Mouse (Mus musculus): ENCODE data around the gene Ifna9. TPM values are rescaled to one million over a fixed set of nuclear protein-coding genes. Genes with fewer than 3 reads are reported as not detected.
"Not testable (repeated sequence)": the region's sequence is repeated elsewhere in the genome, so short reads cannot be mapped to it uniquely, and the experiment has no call there.

Gene Ifna9
- polyA plus RNA-seq (2015; fragmentation: Nextera tagmentation; extraction: Ambion mirVana), result not detected in 2 replicates

GRCm38 (mm10) chr4:88592285-88592684 lies at the start of gene Ifna9:
Gene Ifna9 (minus strand): TSS chr4:88592385.
- WGBS (ENCODE audit: insufficient replicate concordance), result 53% methylated on average over 1 of the region's 1 CpGs
- no peak within 1 kb of the TSS for H3K4me2 ChIP-seq
- no peaks in the 10 kb centered on the region for H3K4me1 ChIP-seq (replicated peaks)
- H3K9ac ChIP-seq, result no peak within 1 kb of the TSS
- no peaks in the 10 kb centered on the region for H3K36me3 ChIP-seq (replicated peaks)
- H3K27ac ChIP-seq (replicated peaks), result no peak within 1 kb of the TSS
- no peak within 1 kb of the TSS for H3K4me3 ChIP-seq (replicated peaks)
- no peaks in the 10 kb centered on the region for H3K27me3 ChIP-seq
- ATAC-seq (ENCODE audit: insufficient read depth), result no peak
- H3K9me3 ChIP-seq (replicated peaks), result no peaks in the 10 kb centered on the region

- H3K27me3 ChIP-seq, result no peaks in the 10 kb centered on the region
- H3K4me1 ChIP-seq (replicated peaks), result no peaks in the 10 kb centered on the region
- no peak overlapping the region for H3K9ac ChIP-seq
- peak overlapping the region; percentile 44 for H3K4me3 ChIP-seq (replicated peaks)
- 14% methylated on average over 11 of the region's 11 CpGs for WGBS (ENCODE audit: insufficient replicate concordance)
- H3K9me3 ChIP-seq (replicated peaks), result no peaks in the 10 kb centered on the region
- peak overlapping the region; percentile 45 for H3K4me2 ChIP-seq
- no peak overlapping the region for H3K27ac ChIP-seq (replicated peaks)
- H3K36me3 ChIP-seq (replicated peaks), result no peaks in the 10 kb centered on the region
- ATAC-seq (ENCODE audit: insufficient read depth), result peak; percentile 73
Observed at GRCm38 (mm10) chr4:88641077-88641831, 49.1 kb upstream of the Ifna9 start.

DNA sequence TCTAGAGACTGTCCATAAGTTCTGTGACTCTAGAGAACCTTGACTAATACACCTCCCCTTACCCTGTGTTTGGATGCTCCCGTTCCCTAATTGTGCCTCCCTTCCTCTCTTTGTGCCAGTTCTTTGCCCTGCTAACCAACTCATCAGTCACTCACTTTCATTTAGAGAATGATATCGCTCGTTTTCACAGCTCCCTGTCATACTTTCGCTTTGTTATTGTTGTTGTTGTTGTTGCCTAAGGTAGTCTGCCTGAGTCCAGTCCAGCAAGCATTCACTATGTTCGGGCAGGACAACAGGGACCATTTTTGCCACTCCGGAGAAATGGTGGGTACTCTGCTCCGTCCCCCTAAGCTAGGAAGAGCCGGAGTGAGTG lies 48.5 kb upstream of the Ifna9 start:
- WGBS (ENCODE audit: insufficient replicate concordance), result 46% methylated on average over 8 of the region's 8 CpGs
- Histone ChIP-seq H3K9me3 (replicated peaks) (no peaks in the 10 kb centered on the region), H3K36me3 (replicated peaks) (no peaks in the 10 kb centered on the region), H3K27ac (replicated peaks) (no peak overlapping the region), H3K9ac (no peak overlapping the region), H3K27me3 (no peaks in the 10 kb centered on the region), H3K4me3 (replicated peaks) (peak overlapping the region; percentile 44), H3K4me2 (peak overlapping the region; percentile 45), H3K4me1 (replicated peaks) (no peaks in the 10 kb centered on the region)
- no peak for ATAC-seq (ENCODE audit: insufficient read depth)

GRCm38 (mm10) chr4:88634311-88634710 lies 42.1 kb upstream of the Ifna9 start, which contains the start of gene C87499:
Gene C87499 (minus strand): TSS chr4:88634411.
- H3K4me3 ChIP-seq (replicated peaks), result no peak within 1 kb of the TSS
- H3K36me3 ChIP-seq (replicated peaks), result no peaks in the 10 kb centered on the region
- H3K9ac ChIP-seq, result no peak within 1 kb of the TSS
- no peaks in the 10 kb centered on the region for H3K4me1 ChIP-seq (replicated peaks)
- 66% methylated on average over 4 of the region's 4 CpGs for WGBS (ENCODE audit: insufficient replicate concordance)
- H3K4me2 ChIP-seq, result no peak within 1 kb of the TSS
- H3K9me3 ChIP-seq (replicated peaks), result no peaks in the 10 kb centered on the region
- H3K27me3 ChIP-seq, result no peaks in the 10 kb centered on the region
- H3K27ac ChIP-seq (replicated peaks), result no peak within 1 kb of the TSS
- ATAC-seq (ENCODE audit: insufficient read depth), result no peak

DNA sequence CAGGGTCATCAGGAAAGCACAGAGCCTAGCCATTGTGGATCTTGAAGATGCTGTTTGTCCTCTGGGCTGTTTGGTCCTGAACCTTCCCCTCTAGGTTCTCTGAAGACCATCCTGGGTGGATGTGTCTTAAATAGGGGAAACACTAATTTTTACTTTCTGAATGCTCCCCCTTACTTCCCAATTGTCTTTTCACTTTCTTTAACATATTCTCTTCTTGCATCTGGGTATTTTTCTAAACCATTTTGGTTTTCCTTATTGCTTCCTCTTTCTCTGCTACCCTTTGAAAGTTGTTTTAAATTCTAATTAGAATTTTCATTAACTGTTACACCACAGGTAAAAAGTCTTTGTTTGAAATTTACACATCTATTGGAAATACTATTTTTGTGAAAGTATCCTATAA lies 11.1 kb upstream of the Ifna9 start, which contains the start of gene Ifna12:
Gene Ifna12 (minus strand): TSS at position 101 of the 400 bp plus-strand sequence.
- ATAC-seq (ENCODE audit: insufficient read depth), result no peak
- Histone ChIP-seq H3K9ac (no peak within 1 kb of the TSS), H3K4me3 (replicated peaks) (no peak within 1 kb of the TSS), H3K4me2 (no peak within 1 kb of the TSS), H3K27ac (replicated peaks) (no peak within 1 kb of the TSS), H3K9me3 (replicated peaks) (no peaks in the 10 kb centered on the region), H3K4me1 (replicated peaks) (no peaks in the 10 kb centered on the region), H3K27me3 (no peaks in the 10 kb centered on the region), H3K36me3 (replicated peaks) (no peaks in the 10 kb centered on the region)

GRCm38 (mm10) chr4:88571698-88572097 lies 20.5 kb downstream of the Ifna9 start, which contains the start of gene Ifna14:
Gene Ifna14 (minus strand): TSS chr4:88571798.
- 60% methylated on average over 1 of the region's 1 CpGs for WGBS (ENCODE audit: insufficient replicate concordance)
- Histone ChIP-seq H3K9ac (no peak within 1 kb of the TSS), H3K27me3 (no peaks in the 10 kb centered on the region), H3K4me3 (replicated peaks) (no peak within 1 kb of the TSS), H3K36me3 (replicated peaks) (no peaks in the 10 kb centered on the region), H3K4me1 (replicated peaks) (no peaks in the 10 kb centered on the region), H3K4me2 (no peak within 1 kb of the TSS), H3K27ac (replicated peaks) (no peak within 1 kb of the TSS), H3K9me3 (replicated peaks) (no peaks in the 10 kb centered on the region)
- ATAC-seq (ENCODE audit: insufficient read depth), result no peak

GRCm38 (mm10) chr4:88561791-88562190 lies 30.4 kb downstream of the Ifna9 start:
- Histone ChIP-seq H3K4me1 (replicated peaks) (no peaks in the 10 kb centered on the region), H3K36me3 (replicated peaks) (no peaks in the 10 kb centered on the region), H3K4me3 (replicated peaks) (no peak overlapping the region), H3K4me2 (no peak overlapping the region), H3K27ac (replicated peaks) (no peak overlapping the region), H3K9ac (no peak overlapping the region), H3K27me3 (no peaks in the 10 kb centered on the region), H3K9me3 (replicated peaks) (no peaks in the 10 kb centered on the region)
- WGBS (ENCODE audit: insufficient replicate concordance), result 71% methylated on average over 1 of the region's 1 CpGs
- no peak for ATAC-seq (ENCODE audit: insufficient read depth)

- not testable (repeated sequence) for H3K4me1 ChIP-seq (replicated peaks); ATAC-seq (ENCODE audit: insufficient read depth); H3K27me3 ChIP-seq
Observed at GRCm38 (mm10) chr4:88558145-88558544, 34.0 kb downstream of the Ifna9 start, which contains the start of gene Ifna15. Gene Ifna15 (minus strand): TSS chr4:88558245.

DNA sequence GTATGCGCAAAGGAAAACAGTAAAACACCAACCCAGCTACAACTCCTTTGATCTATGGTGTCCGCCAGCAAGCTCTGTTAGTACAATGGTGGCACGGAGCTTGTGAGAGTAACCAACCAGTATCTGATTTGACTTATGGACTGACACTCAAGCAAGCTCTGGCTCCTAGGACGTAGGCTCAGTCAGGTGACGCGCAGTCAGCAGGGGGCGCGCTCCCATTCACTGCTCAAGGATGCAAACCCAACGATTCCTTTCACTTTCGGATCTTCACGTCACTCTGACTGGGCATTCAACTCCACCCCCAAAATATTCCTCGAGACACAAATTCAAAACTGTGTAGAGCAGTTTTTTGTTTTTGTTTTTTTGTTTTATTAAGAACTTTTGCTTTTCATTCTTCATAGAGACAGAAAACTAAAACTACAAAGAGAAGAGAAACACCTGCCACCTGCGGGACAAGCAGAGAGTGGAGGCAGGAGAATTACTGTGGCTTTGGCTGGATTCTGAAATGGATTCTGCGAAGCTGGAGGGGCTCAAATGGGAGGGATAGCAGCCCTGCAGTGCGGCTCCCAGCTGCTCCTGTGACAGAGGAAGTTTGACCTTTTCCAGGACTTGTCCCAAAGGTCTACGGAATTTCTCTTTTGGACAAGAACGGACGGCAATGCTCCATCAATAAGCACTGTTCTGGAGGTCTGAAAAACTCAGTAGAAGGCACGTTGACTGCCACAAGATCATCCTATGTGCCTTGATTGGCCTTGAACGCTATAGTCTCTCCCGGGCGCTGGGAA lies 41.8 kb downstream of the Ifna9 start:
- Histone ChIP-seq H3K4me3 (replicated peaks) (peak overlapping the region; percentile 60), H3K4me1 (replicated peaks) (peaks cover 13% of the 10 kb centered on the region), H3K9ac (peak overlapping the region; percentile 43; the same call in 1 of the 2 replicates), H3K4me2 (peak overlapping the region; percentile 80), H3K9me3 (replicated peaks) (no peaks in the 10 kb centered on the region), H3K36me3 (replicated peaks) (no peaks in the 10 kb centered on the region), H3K27me3 (0 out of 2 replicates have a peak, but pooled peaks cover 3% of the 10 kb centered on the region), H3K27ac (replicated peaks) (no peak overlapping the region)
- 20% methylated on average over 22 of the region's 22 CpGs for WGBS (ENCODE audit: insufficient replicate concordance)
- peak; percentile 80 for ATAC-seq (ENCODE audit: insufficient read depth)

More at GRCm38 (mm10) chr4:88558145-88558544, 34.0 kb downstream of the Ifna9 start, which contains the start of gene Ifna15:
- H3K9me3 ChIP-seq (replicated peaks); H3K4me3 ChIP-seq (replicated peaks); H3K27ac ChIP-seq (replicated peaks); H3K36me3 ChIP-seq (replicated peaks); H3K9ac ChIP-seq; H3K4me2 ChIP-seq: not testable (repeated sequence)

- Histone ChIP-seq H3K27ac (replicated peaks) (no peak overlapping the region), H3K9me3 (replicated peaks) (no peaks in the 10 kb centered on the region), H3K36me3 (replicated peaks) (no peaks in the 10 kb centered on the region), H3K4me3 (replicated peaks) (no peak overlapping the region), H3K4me1 (replicated peaks) (peaks cover 13% of the 10 kb centered on the region), H3K27me3 (0 out of 2 replicates have a peak, but pooled peaks cover 3% of the 10 kb centered on the region), H3K4me2 (no peak overlapping the region), H3K9ac (no peak overlapping the region)
- no peak for ATAC-seq (ENCODE audit: insufficient read depth)
- 54% methylated on average over 1 of the region's 1 CpGs for WGBS (ENCODE audit: insufficient replicate concordance)
Observed at GRCm38 (mm10) chr4:88547986-88548385, 44.2 kb downstream of the Ifna9 start.

DNA sequence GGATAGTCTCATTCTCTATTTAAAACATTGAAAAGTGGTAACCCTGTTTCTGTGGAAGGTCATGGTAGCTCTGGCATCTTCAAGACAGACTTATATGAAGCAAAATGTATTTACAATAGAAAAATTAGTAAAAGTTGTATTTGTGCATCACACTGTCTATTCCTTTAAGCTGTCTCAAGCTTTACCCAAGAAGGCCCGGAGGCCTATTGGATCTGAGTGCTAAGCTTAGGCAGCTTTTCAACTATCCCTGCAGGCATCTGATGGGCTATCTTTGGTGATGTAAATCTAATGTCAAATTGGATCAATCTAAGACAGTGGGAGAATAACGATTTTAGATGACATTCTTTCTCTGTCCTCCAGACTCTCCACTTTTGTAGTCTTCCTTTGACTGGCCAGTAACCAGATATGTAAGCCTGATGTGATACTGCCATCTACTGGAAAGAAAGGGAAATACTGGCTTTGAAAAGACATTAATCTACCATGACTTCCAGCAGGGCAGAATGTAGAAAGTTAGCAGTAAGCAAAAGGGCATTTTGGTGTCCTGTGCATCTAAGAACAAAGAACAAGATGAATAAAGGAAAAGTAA lies 48.4 kb downstream of the Ifna9 start:
- Histone ChIP-seq H3K4me1 (replicated peaks) (no peaks in the 10 kb centered on the region), H3K36me3 (replicated peaks) (no peaks in the 10 kb centered on the region), H3K9ac (no peak overlapping the region), H3K27ac (replicated peaks) (no peak overlapping the region), H3K4me2 (no peak overlapping the region), H3K27me3 (0 out of 2 replicates have a peak, but pooled peaks cover 3% of the 10 kb centered on the region), H3K4me3 (replicated peaks) (no peak overlapping the region), H3K9me3 (replicated peaks) (no peaks in the 10 kb centered on the region)
- WGBS (ENCODE audit: insufficient replicate concordance), result 48% methylated on average over 2 of the region's 2 CpGs
- no peak for ATAC-seq (ENCODE audit: insufficient read depth)

Data from liver, embryonic 15.5 days (tissue).